Mouse (Mus musculus) CH12.LX (cell line): Measurements from ENCODE around the gene Ubap1. TPM values are rescaled to one million over a fixed set of nuclear protein-coding genes. Genes with fewer than 3 reads are reported as not detected.

Source experiments
- DNase-seq: peaks from one replicate; pipeline ENCODE4 v3.0.0-alpha.2; 2013; ENCODE audit errors: extremely low read depth
- H3K27ac ChIP-seq: 2 replicates; pipeline ENCODE4 v1.5.1; 2012; ENCODE audit warnings: low read depth, mild to moderate bottlenecking, control low read depth, moderate library complexity; ENCODE audit not compliant: insufficient read depth
- H3K27me3 ChIP-seq: replicated peaks from 2 replicates; pipeline ENCODE3; 2012; ENCODE audit warnings: inconsistent platforms
- H3K36me3 ChIP-seq, 2 experiments: replicated peaks in 1 of 2; 2 replicates each; pipeline versions ENCODE3 to v1.6.1; 2012; ENCODE audit warnings: inconsistent platforms in 1 of 2, low read length in 1 of 2, mild to moderate bottlenecking in 1 of 2, mixed read lengths in 1 of 2, moderate library complexity in 1 of 2; ENCODE audit not compliant: control insufficient read depth in 1 of 2, insufficient read depth in 1 of 2
- H3K4me1 ChIP-seq, 2 experiments: 2 replicates each; pipeline ENCODE4 v1.6.1; 2012; ENCODE audit warnings: inconsistent platforms in 1 of 2, moderate library complexity in 1 of 2; ENCODE audit not compliant: insufficient read depth in 2 of 2, control insufficient read depth in 1 of 2
- H3K4me2 ChIP-seq: 2 replicates; pipeline ENCODE4 v1.6.1; 2012; ENCODE audit warnings: low read depth, mild to moderate bottlenecking, control low read depth; ENCODE audit not compliant: poor library complexity, insufficient read depth, severe bottlenecking
- H3K4me3 ChIP-seq, 3 experiments: fragments of 150-350 bp in 1 of 3; sonication (generic) in 1 of 3; replicated peaks in 1 of 3; 2 replicates each; pipeline versions ENCODE3 to v1.5.1; 2011 to 2012; ENCODE audit warnings: low read depth in 2 of 3, low read length in 2 of 3, mild to moderate bottlenecking in 2 of 3, moderate library complexity in 2 of 3, control low read depth in 1 of 3, improper control_type of control experiment in 1 of 3, inconsistent platforms in 1 of 3, mixed read lengths in 1 of 3; ENCODE audit not compliant: poor library complexity in 1 of 3
- H3K79me2 ChIP-seq: replicated peaks from 2 replicates; pipeline ENCODE4 v1.6.1; 2012; ENCODE audit warnings: mild to moderate bottlenecking, moderate library complexity; ENCODE audit not compliant: control insufficient read depth, poor library complexity, insufficient read depth, severe bottlenecking; ENCODE audit errors: extremely low read depth
- H3K9ac ChIP-seq: 2 replicates; pipeline ENCODE4 v1.6.1; 2012; ENCODE audit warnings: low read depth, mild to moderate bottlenecking, control low read depth, moderate library complexity; ENCODE audit not compliant: insufficient read depth
- H3K9me3 ChIP-seq: replicated peaks from 2 replicates; pipeline ENCODE3; 2012; ENCODE audit warnings: low read length, inconsistent platforms, mixed read lengths
- BHLHE40 ChIP-seq: IDR thresholded peaks from 2 replicates; pipeline ENCODE4 v1.6.1; 2011; ENCODE audit warnings: mild to moderate bottlenecking, low read depth, low read length, improper control_type of control experiment
- CHD1 ChIP-seq: IDR thresholded peaks from 2 replicates; pipeline ENCODE4 v1.6.1; 2012; ENCODE audit warnings: low read depth, low read length, improper control_type of control experiment, inconsistent platforms
- CHD2 ChIP-seq: IDR thresholded peaks from 2 replicates; pipeline ENCODE4 v1.6.1; 2011; ENCODE audit warnings: low read length, improper control_type of control experiment
- CTCF ChIP-seq, 2 experiments: IDR thresholded peaks in 1 of 2; conservative IDR thresholded peaks in 1 of 2; 2 replicates each; pipeline ENCODE4 v1.5.1; 2011 to 2012; ENCODE audit warnings: low read depth in 2 of 2, low read length in 2 of 2, improper control_type of control experiment in 1 of 2, inconsistent platforms in 1 of 2, mild to moderate bottlenecking in 1 of 2, moderate library complexity in 1 of 2
- E2F4 ChIP-seq: IDR thresholded peaks from 2 replicates; pipeline ENCODE4 v1.6.1; 2011; ENCODE audit warnings: low read depth, low read length, improper control_type of control experiment; ENCODE audit not compliant: insufficient replicate concordance
- ELF1 ChIP-seq: IDR thresholded peaks from 2 replicates; pipeline ENCODE4 v1.6.1; 2014; ENCODE audit warnings: low read depth, mild to moderate bottlenecking, inconsistent platforms, low read length, improper control_type of control experiment
- EP300 ChIP-seq: IDR thresholded peaks from 2 replicates; pipeline ENCODE4 v1.6.1; 2011; ENCODE audit warnings: low read length, improper control_type of control experiment
- ETS1 ChIP-seq: conservative IDR thresholded peaks from 2 replicates; pipeline ENCODE4 v1.6.1; 2012; ENCODE audit warnings: low read depth, mild to moderate bottlenecking, inconsistent platforms, low read length, improper control_type of control experiment, moderate library complexity
- GABPA ChIP-seq: IDR thresholded peaks from 2 replicates; pipeline ENCODE4 v1.6.1; 2012; ENCODE audit warnings: low read depth, low read length, improper control_type of control experiment, inconsistent platforms; ENCODE audit not compliant: insufficient replicate concordance
- HCFC1 ChIP-seq: IDR thresholded peaks from 2 replicates; pipeline ENCODE4 v1.6.1; 2012; ENCODE audit warnings: low read depth, mild to moderate bottlenecking, inconsistent platforms, low read length, improper control_type of control experiment
- IRF4 ChIP-seq: IDR thresholded peaks from 2 replicates; pipeline ENCODE4 v1.6.1; 2014; ENCODE audit warnings: low read depth, mild to moderate bottlenecking, inconsistent platforms, low read length, improper control_type of control experiment
- JUN ChIP-seq: IDR thresholded peaks from 2 replicates; pipeline ENCODE4 v1.6.1; 2011; ENCODE audit warnings: low read depth, mild to moderate bottlenecking, low read length, improper control_type of control experiment, moderate library complexity; ENCODE audit not compliant: insufficient read depth
- JUND ChIP-seq: conservative IDR thresholded peaks from 2 replicates; pipeline ENCODE4 v1.6.1; 2011; ENCODE audit warnings: low read depth, low read length, improper control_type of control experiment
- KAT2A ChIP-seq: IDR thresholded peaks from 2 replicates; pipeline ENCODE4 v1.6.1; 2012; ENCODE audit warnings: low read length, improper control_type of control experiment, inconsistent platforms; ENCODE audit not compliant: insufficient replicate concordance
- MAFK ChIP-seq: IDR thresholded peaks from 2 replicates; pipeline ENCODE4 v1.6.1; 2011; ENCODE audit warnings: low read length, improper control_type of control experiment; ENCODE audit not compliant: insufficient replicate concordance
- MAX ChIP-seq: IDR thresholded peaks from 2 replicates; pipeline ENCODE4 v1.6.1; 2011; ENCODE audit warnings: low read length, improper control_type of control experiment
- MAZ ChIP-seq: IDR thresholded peaks from 2 replicates; pipeline ENCODE4 v1.6.1; 2012; ENCODE audit warnings: low read depth, mild to moderate bottlenecking, inconsistent platforms, low read length, improper control_type of control experiment, moderate library complexity
- MEF2A ChIP-seq: IDR thresholded peaks from 2 replicates; pipeline ENCODE4 v1.6.1; 2014; ENCODE audit warnings: low read depth, mild to moderate bottlenecking, inconsistent platforms, low read length, improper control_type of control experiment, borderline replicate concordance
- MXI1 ChIP-seq: IDR thresholded peaks from 2 replicates; pipeline ENCODE4 v1.6.1; 2011; ENCODE audit warnings: mild to moderate bottlenecking, low read depth, low read length, improper control_type of control experiment
- MYC ChIP-seq: IDR thresholded peaks from 2 replicates; pipeline ENCODE4 v1.6.1; 2011; ENCODE audit warnings: low read depth, mild to moderate bottlenecking, improper control_type of control experiment, low read length
- NELFE ChIP-seq: IDR thresholded peaks from 2 replicates; pipeline ENCODE4 v1.6.1; 2011; ENCODE audit warnings: low read depth, low read length, improper control_type of control experiment
- NRF1 ChIP-seq: IDR thresholded peaks from 2 replicates; pipeline ENCODE4 v1.6.1; 2014; ENCODE audit warnings: low read depth, mild to moderate bottlenecking, inconsistent platforms, low read length, improper control_type of control experiment, moderate library complexity
- PAX5 ChIP-seq: IDR thresholded peaks from 2 replicates; pipeline ENCODE4 v1.6.1; 2012; ENCODE audit warnings: low read length, inconsistent platforms, mixed read lengths
- POLR2A ChIP-seq: IDR thresholded peaks from 2 replicates; pipeline ENCODE4 v1.6.1; 2011; ENCODE audit warnings: low read depth, mild to moderate bottlenecking, improper control_type of control experiment, low read length
- POLR2AphosphoS2 ChIP-seq: IDR thresholded peaks from 2 replicates; pipeline ENCODE4 v1.6.1; 2011; ENCODE audit warnings: low read depth, low read length, improper control_type of control experiment
- RAD21 ChIP-seq: IDR thresholded peaks from 2 replicates; pipeline ENCODE4 v1.6.1; 2011; ENCODE audit warnings: low read depth, mild to moderate bottlenecking, low read length, improper control_type of control experiment, moderate library complexity
- RCOR1 ChIP-seq: conservative IDR thresholded peaks from 2 replicates; pipeline ENCODE4 v1.6.1; 2012; ENCODE audit warnings: low read depth, mild to moderate bottlenecking, inconsistent platforms, low read length, improper control_type of control experiment
- SIN3A ChIP-seq: IDR thresholded peaks from 2 replicates; pipeline ENCODE4 v1.6.1; 2012; ENCODE audit warnings: low read length, improper control_type of control experiment, inconsistent platforms
- SMC3 ChIP-seq: IDR thresholded peaks from 2 replicates; pipeline ENCODE4 v1.6.1; 2011; ENCODE audit warnings: low read depth, low read length, improper control_type of control experiment
- TBP ChIP-seq: conservative IDR thresholded peaks from 2 replicates; pipeline ENCODE4 v1.6.1; 2011; ENCODE audit warnings: low read depth, low read length, improper control_type of control experiment
- TCF12 ChIP-seq: IDR thresholded peaks from 2 replicates; pipeline ENCODE4 v1.6.1; 2014; ENCODE audit warnings: low read depth, mild to moderate bottlenecking, inconsistent platforms, low read length, improper control_type of control experiment
- UBTF ChIP-seq: IDR thresholded peaks from 2 replicates; pipeline ENCODE4 v1.6.1; 2012; ENCODE audit warnings: low read depth, mild to moderate bottlenecking, inconsistent platforms, low read length, improper control_type of control experiment, moderate library complexity
- USF1 ChIP-seq: IDR thresholded peaks from 2 replicates; pipeline ENCODE4 v1.6.1; 2014; ENCODE audit warnings: low read depth, mild to moderate bottlenecking, inconsistent platforms, low read length, improper control_type of control experiment
- USF2 ChIP-seq: conservative IDR thresholded peaks from 2 replicates; pipeline ENCODE4 v1.6.1; 2011; ENCODE audit warnings: low read depth, low read length, improper control_type of control experiment
- ZC3H11A ChIP-seq: IDR thresholded peaks from 2 replicates; pipeline ENCODE4 v1.6.1; 2012; ENCODE audit warnings: low read depth, mild to moderate bottlenecking, inconsistent platforms, low read length, improper control_type of control experiment
- ZKSCAN1 ChIP-seq: IDR thresholded peaks from 2 replicates; pipeline ENCODE4 v1.6.1; 2012; ENCODE audit warnings: low read depth, inconsistent platforms, low read length, improper control_type of control experiment, borderline replicate concordance
- ZMIZ1 ChIP-seq: IDR thresholded peaks from 2 replicates; pipeline ENCODE4 v1.6.1; 2012; ENCODE audit warnings: low read depth, mild to moderate bottlenecking, inconsistent platforms, low read length, improper control_type of control experiment
- ZNF384 ChIP-seq: IDR thresholded peaks from 2 replicates; pipeline ENCODE4 v1.6.1; 2012; ENCODE audit warnings: low read depth, low read length, improper control_type of control experiment, inconsistent platforms
- dilution Hi-C: fragments of 300-500 bp; cut with MboI; formaldehyde crosslinking; loops from 2 replicates; pipeline ENCODE4 v1.14.3; 2020; ENCODE audit warnings: low sequenced_read_pairs; ENCODE audit not compliant: extremely low pct_unique_long_range_greater_than_20kb, extremely low pct_ligation_motif_present
- in situ Hi-C: fragments of 300-500 bp; cut with MboI; formaldehyde crosslinking; loops from 3 replicates; pipeline ENCODE4 v1.14.3; 2019; ENCODE audit warnings: low sequenced_read_pairs, low pct_ligation_motif_present, low pct_unique_long_range_greater_than_20kb, mixed read lengths
- polyA plus RNA-seq: library from polyadenylated mRNA; unstranded; fragments of >175 nt; gene quantifications from 2 replicates; pipeline ENCODE4 v1.2.1, GENCODE M21; 2012; ENCODE audit warnings: low read depth; ENCODE audit not compliant: insufficient read length
- total RNA-seq, 2 experiments: library from RNA; depleted of rRNA; stranded (reverse); fragments of 300-350 nt in 1 of 2; fragments of >200 nt in 1 of 2; gene quantifications; 2 replicates each; pipeline ENCODE4 v1.2.3; 2012 to 2014

Ubap1 gene
- 11.5 and 17.0 TPM in 2 replicates for total RNA-seq (2012; rRNA removed)
- total RNA-seq (2014; rRNA removed) = 14.0 and 17.5 TPM in 2 replicates
- 22.3 and 28.0 TPM in 2 replicates for polyA plus RNA-seq

DNA sequence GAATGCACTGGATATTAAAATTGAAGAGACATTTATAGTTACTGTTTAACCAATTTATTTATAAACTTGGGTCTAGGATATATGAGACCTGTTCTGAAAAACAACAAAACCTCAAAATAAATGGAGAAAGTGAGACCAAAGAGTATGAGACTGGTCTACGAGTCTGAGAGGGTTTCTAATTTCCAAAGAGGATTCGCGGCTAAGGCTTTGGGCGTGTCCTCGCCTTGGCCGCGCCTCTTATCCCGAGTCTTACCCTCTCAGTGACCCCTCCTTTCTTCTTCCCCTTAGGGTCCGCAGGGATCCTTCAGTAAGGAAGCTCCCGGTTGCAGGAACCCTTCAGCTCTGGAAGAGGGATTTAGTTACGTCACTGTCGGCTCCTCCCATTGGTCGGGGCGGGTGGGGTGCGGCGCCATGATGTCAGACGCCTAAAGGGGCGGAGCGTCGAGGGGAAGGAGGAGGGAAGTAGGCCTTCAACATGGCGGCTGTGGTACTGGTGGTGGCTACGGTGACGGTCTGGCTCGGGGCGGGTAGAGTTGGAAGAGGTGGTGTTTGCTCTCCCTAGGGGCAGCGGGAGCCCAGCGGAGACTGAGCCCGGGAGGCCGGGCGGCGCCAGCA lies at the start of gene Ubap1:
Gene Ubap1, plus strand, starts transcription at position 413 of the 615 bp plus-strand sequence.
- no peaks in the 10 kb centered on the region for H3K27me3 ChIP-seq
- peaks cover 20% of the 10 kb centered on the region for H3K79me2 ChIP-seq
- TF ChIP-seq ZKSCAN1 (no peak), MAZ (peak; percentile 66), KAT2A (0 out of 2 replicates have a peak, but pooled peaks have one; percentile 45), RCOR1 (no peak), GABPA (no peak), HCFC1 (peak; percentile 64), ETS1 (no peak), RAD21 (no peak), NELFE (peak; percentile 79), ELF1 (peak; percentile 70), UBTF (no peak; the same call in 1 of the 2 replicates), JUND (no peak), CTCF (conservative IDR thresholded peaks at IDR 0.05 in 1 of 2, IDR thresholded peaks at IDR 0.05 in 1 of 2; ENCODE audit: low read depth in 2 of 2, low read length in 2 of 2) (no peak), POLR2AphosphoS2 (peak; percentile 59; the same call in 1 of the 2 replicates), CHD2 (no peak; the same call in 1 of the 2 replicates), MAX (no peak), SIN3A (peak; percentile 52), PAX5 (no peak), MXI1 (no peak), EP300 (no peak), TBP (0 out of 2 replicates have a peak, but pooled peaks have one; percentile 35), CHD1 (no peak), POLR2A (peak; percentile 86), USF2 (no peak), IRF4 (peak; percentile 51; the same call in 1 of the 2 replicates), BHLHE40 (no peak), MEF2A (peak; percentile 64), TCF12 (peak; percentile 81), SMC3 (no peak), ZMIZ1 (peak; percentile 86), MAFK (no peak), ZC3H11A (no peak), MYC (no peak), ZNF384 (no peak), USF1 (no peak), JUN (no peak), E2F4 (no peak), NRF1 (peak; percentile 53; the same call in 1 of the 2 replicates)
- H3K4me3 ChIP-seq = peak within 1 kb of the TSS; percentile 76 to 86 (median 82)
- peaks cover 0 to 9% of the 10 kb centered on the region in 2 experiments for H3K36me3 ChIP-seq
- peak within 1 kb of the TSS; percentile 100 for H3K4me2 ChIP-seq
- H3K9ac ChIP-seq = peak within 1 kb of the TSS; percentile 73
- H3K27ac ChIP-seq = peak within 1 kb of the TSS; percentile 34; the same call in 1 of the 2 replicates
- dilution Hi-C loops = no loop called here
- peaks cover 0 to 24% of the 10 kb centered on the region in 2 experiments; a peak in 2 of 4 replicates for H3K4me1 ChIP-seq
- H3K9me3 ChIP-seq = no peaks in the 10 kb centered on the region
- DNase-seq = peak; percentile 93
- in situ Hi-C loops = no loop called here
